In genomic region chr4:59625998-59626910, GRCm38 (mm10) we compare ENCODE assay signal across 8 mouse cellular contexts. TPM values are rescaled to one million over a fixed set of nuclear protein-coding genes. Genes with fewer than 3 reads are reported as not detected.
DNase-seq lines count a peak whose midpoint lies in the region; ATAC-seq and TF ChIP-seq lines count a peak whose summit lies in the region.

E130308A19Rik (plus strand) TSS chr4:59626211.

- no peak for DNase-seq in Patski (ENCODE audit: low read depth, low spot score)
- peak; percentile 78 to 83 for DNase-seq in cerebellum, postnatal 14 days
- DNase-seq in frontal cortex, postnatal 25 days (ENCODE audit: low spot score in 2 of 2): peak; percentile 17 to 33
- peak; percentile 80 for DNase-seq in hindbrain, embryonic 14.5 days (ENCODE audit: low spot score)
- DNase-seq in left cerebral cortex, adult 18-20 months (ENCODE audit: low spot score in 2 of 2): peak; percentile 38 to 73
- DNase-seq in lung, postnatal 4 days: peak; percentile 81 to 91
- peak; percentile 92 for DNase-seq in retina, postnatal 1 day
- peak; percentile 87 for DNase-seq in thymus, postnatal 4 days

- H3K27ac ChIP-seq in hindbrain, embryonic 14.5 days: peak within 1 kb of the TSS; percentile 96

- POLR2A ChIA-PET in Patski (lab: Charles Lee): interaction anchor here (0.7 to 1.8 kb wide), 2 partner anchors 110 to 131 kb away, joined by 3 to 6 read pairs; no protein-coding TSS in a partner anchor

- no peak for TF ChIP-seq CTCF in Patski (IDR thresholded peaks at IDR 0.05)

- H3K9ac ChIP-seq in hindbrain, embryonic 14.5 days: peak within 1 kb of the TSS; percentile 98

- peak; percentile 83 for ATAC-seq in Patski
- peak; percentile 91 for ATAC-seq in hindbrain, embryonic 14.5 days (ENCODE audit: low FRiP score)

- peak within 1 kb of the TSS; percentile 84 for H3K4me2 ChIP-seq in hindbrain, embryonic 14.5 days (replicated peaks)

- in situ Hi-C loops in Patski (cut with MboI; ENCODE audit: low pct_unique_long_range_greater_than_20kb): no loop called here

- H3K4me3 ChIP-seq in hindbrain, embryonic 14.5 days (replicated peaks; ENCODE audit: low read length): peak within 1 kb of the TSS; percentile 98

- H3K4me1 ChIP-seq in hindbrain, embryonic 14.5 days (replicated peaks; ENCODE audit: control insufficient read depth, insufficient read depth, low read length): peaks cover 32% of the 10 kb centered on the region

- no peaks in the 10 kb centered on the region for H3K36me3 ChIP-seq in hindbrain, embryonic 14.5 days (replicated peaks; ENCODE audit: control insufficient read depth, insufficient read depth)

- CTCF ChIA-PET in Patski (lab: Charles Lee): interaction anchor here (1.1 to 2.2 kb wide), 4 partner anchors 11 to 135 kb away, joined by 3 to 8 read pairs (median 4); no protein-coding TSS in a partner anchor

- H3K27me3 ChIP-seq in Patski: no peaks in the 10 kb centered on the region
- H3K27me3 ChIP-seq in hindbrain, embryonic 14.5 days (ENCODE audit: control insufficient read depth, insufficient read depth, low read length): no peaks in the 10 kb centered on the region

- no peaks in the 10 kb centered on the region for H3K9me3 ChIP-seq in hindbrain, embryonic 14.5 days (ENCODE audit: control insufficient read depth, low read length)

- under 1% methylated on average over 79 of the region's 120 CpGs for WGBS in hindbrain, embryonic 14.5 days

RNA-seq across cellular contexts. Expression of gene E130308A19Rik, which starts in this region (rescaled TPM):
- polyA plus RNA-seq in Patski (2021): 8.4 TPM
- 54.7 and 59.9 TPM in 2 replicates for polyA plus RNA-seq in hindbrain, embryonic 14.5 days (2014; fragmentation: Nextera tagmentation; extraction: Ambion mirVana)
- 10 to 100 TPM; 11.6 to 13.1 TPM for total RNA-seq in left cerebral cortex, adult 18-20 months (2021)
